22 mouse cellular contexts compared by ENCODE assay signal in the genomic region with DNA sequence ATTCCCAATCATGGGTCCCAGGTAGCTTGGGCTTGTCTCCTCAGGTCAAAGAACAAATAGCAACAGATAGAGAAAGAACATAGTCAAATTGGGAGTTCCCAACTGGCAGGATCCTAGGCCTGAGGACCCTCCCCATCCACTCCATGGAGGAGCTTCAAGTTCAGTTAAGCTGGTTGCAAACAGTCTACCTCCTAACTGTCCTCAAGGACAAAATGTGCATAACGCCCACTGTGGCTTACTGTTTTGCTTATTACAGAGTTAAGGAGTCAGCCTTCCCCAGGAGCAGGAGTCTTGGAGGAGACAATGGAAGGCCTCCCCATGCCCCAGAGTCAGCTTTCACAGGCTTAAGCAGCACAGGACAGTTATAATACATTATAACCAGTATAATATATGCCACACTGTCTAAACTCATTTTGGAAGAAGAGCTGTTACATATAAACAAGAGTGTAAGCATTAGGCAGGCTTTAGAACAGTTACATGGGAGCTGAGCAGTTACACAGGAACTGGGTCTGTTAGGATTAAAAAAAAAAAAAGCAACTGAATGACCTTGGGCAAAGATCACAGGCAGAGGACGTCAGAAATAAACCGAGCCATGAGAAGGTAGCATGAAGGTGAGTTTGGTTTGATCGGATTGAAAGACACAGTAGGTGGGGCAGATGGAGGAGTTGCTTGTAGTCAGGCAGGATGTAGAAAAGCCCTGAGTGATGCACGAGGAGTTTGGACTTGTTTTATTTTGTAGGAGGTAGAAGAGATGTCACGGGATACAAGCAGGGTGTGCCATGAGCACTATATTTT. TPM values are rescaled to one million over a fixed set of nuclear protein-coding genes. Genes with fewer than 3 reads are reported as not detected.
DNase-seq lines count a peak whose midpoint lies in the region; ATAC-seq and TF ChIP-seq lines count a peak whose summit lies in the region.
"Had no signal": no experiment of that assay in that cellular context is flagged by ENCODE, and none has a peak within 500 bp of the region (broad histone marks: within the 10 kb centered on the region; RNA-seq: fewer than 3 reads in every experiment).

No protein-coding gene starts in this region.

- WGBS in kidney, embryonic 15.5 days: 64% methylated on average over 6 of the region's 6 CpGs
- 60% methylated on average over 6 of the region's 6 CpGs for WGBS in midbrain, postnatal 0 days

- H3K4me1 ChIP-seq in kidney, embryonic 15.5 days: peaks cover 61% of the 10 kb centered on the region
- H3K4me1 ChIP-seq in midbrain, postnatal 0 days (ENCODE audit: insufficient read depth, low read length): peaks cover 13% of the 10 kb centered on the region; the same call in 1 of the 2 replicates

- no peak for TF ChIP-seq CTCF in midbrain, postnatal 0 days (IDR thresholded peaks at IDR 0.05)

- 0 out of 2 replicates have a peak overlapping the region, but pooled peaks have one; percentile 81 for H3K4me2 ChIP-seq in kidney, embryonic 15.5 days
- 0 out of 2 replicates have a peak overlapping the region, but pooled peaks have one; percentile 91 for H3K4me2 ChIP-seq in midbrain, postnatal 0 days (ENCODE audit: low read depth, low read length, poor library complexity, severe bottlenecking)
- H3K4me2 ChIP-seq: embryonic facial prominence, embryonic 15.5 days; limb, embryonic 15.5 days; liver, embryonic 15.5 days had no signal

- H3K36me3 ChIP-seq in kidney, embryonic 15.5 days: no peaks in the 10 kb centered on the region
- H3K36me3 ChIP-seq in midbrain, postnatal 0 days (ENCODE audit: insufficient read depth, low read length): no peaks in the 10 kb centered on the region
- H3K36me3 ChIP-seq: embryonic facial prominence, embryonic 15.5 days; limb, embryonic 15.5 days; liver, embryonic 15.5 days; neural tube, embryonic 13.5 days had no signal

- H3K27me3 ChIP-seq in kidney, embryonic 15.5 days: no peaks in the 10 kb centered on the region
- H3K27me3 ChIP-seq in midbrain, postnatal 0 days (ENCODE audit: insufficient read depth, low read length): no peaks in the 10 kb centered on the region
- H3K27me3 ChIP-seq: CH12.LX; embryonic facial prominence, embryonic 15.5 days; neural tube, embryonic 13.5 days had no signal

- H3K27ac ChIP-seq in kidney, embryonic 15.5 days: 0 out of 2 replicates have a peak overlapping the region, but pooled peaks have one; percentile 9
- no peak overlapping the region for H3K27ac ChIP-seq in midbrain, postnatal 0 days (ENCODE audit: low read depth, low read length)
- H3K27ac ChIP-seq: embryonic facial prominence, embryonic 15.5 days; limb, embryonic 15.5 days; liver, embryonic 15.5 days had no signal

- no peaks in the 10 kb centered on the region for H3K9me3 ChIP-seq in kidney, embryonic 15.5 days (replicated peaks)
- H3K9me3 ChIP-seq in midbrain, postnatal 0 days (ENCODE audit: low read length): no peaks in the 10 kb centered on the region
- H3K9me3 ChIP-seq: embryonic facial prominence, embryonic 15.5 days; limb, embryonic 15.5 days; liver, embryonic 15.5 days; neural tube, embryonic 13.5 days had no signal

- H3K4me3 ChIP-seq in kidney, embryonic 15.5 days (replicated peaks): no peak overlapping the region
- no peak overlapping the region for H3K4me3 ChIP-seq in midbrain, postnatal 0 days (ENCODE audit: low read depth, low read length)
- H3K4me3 ChIP-seq: embryonic facial prominence, embryonic 15.5 days; layer of hippocampus, adult 2 months; limb, embryonic 15.5 days; liver, embryonic 15.5 days; neural tube, embryonic 13.5 days had no signal

- H3K9ac ChIP-seq in kidney, embryonic 15.5 days: no peak overlapping the region
- no peak overlapping the region for H3K9ac ChIP-seq in midbrain, postnatal 0 days (replicated peaks; ENCODE audit: low read length, poor library complexity, severe bottlenecking)
- H3K9ac ChIP-seq: embryonic facial prominence, embryonic 15.5 days; limb, embryonic 15.5 days; liver, embryonic 15.5 days had no signal

- DNase-seq in heart, adult 11 months: peak; percentile 33
- no peak for DNase-seq in heart, adult 8-10 months (ENCODE audit: low spot score)
- DNase-seq in kidney, adult 8-10 months: no peak
- peak; percentile 69 for DNase-seq in ZHBTc4 (ENCODE audit: low read depth, low spot score)
- no peak for DNase-seq in midbrain, postnatal 0 days (ENCODE audit: low spot score)
- no peak for DNase-seq in lung, postnatal 14 days
- no peak for DNase-seq in lung, postnatal 10 days
- DNase-seq: cerebellum, adult 11-12 months; embryo, embryonic 11 days; gastrocnemius, postnatal 36 days; heart, postnatal 4 days; kidney, postnatal 10 days; thymus, postnatal 25 days had no signal

- no peak for ATAC-seq in kidney, embryonic 15.5 days (replicated peaks; ENCODE audit: low FRiP score)
- ATAC-seq in midbrain, postnatal 0 days (ENCODE audit: low FRiP score): no peak
- ATAC-seq: activated CD4-positive, CD25-positive, alpha-beta regulatory T cell, adult 4 months; forebrain, embryonic 14.5 days had no signal

RNA-seq across cellular contexts. Expression of a gene that starts 3.5 kb away (rescaled TPM):
- total RNA-seq in heart, adult 8-10 months (2022): 10 to 100 TPM; 15.8 to 22.8 (median 19.3) TPM
- polyA plus RNA-seq in kidney, embryonic 15.5 days (2015; fragmentation: Nextera tagmentation; extraction: Ambion mirVana): 31.9 and 33.4 TPM in 2 replicates
- 30.3 and 36.4 TPM in 2 replicates for total RNA-seq in midbrain, postnatal 0 days (2014; rRNA removed)
- polyA plus RNA-seq in midbrain, postnatal 0 days (2015; fragmentation: Nextera tagmentation; extraction: Ambion mirVana): 26.0 and 27.0 TPM in 2 replicates
- total RNA-seq: CH12.LX had no signal
- polyA plus RNA-seq: activated CD4-positive, CD25-positive, alpha-beta regulatory T cell, adult 4 months had no signal

RNA-seq across cellular contexts. Expression of a gene that starts 41.7 kb away (rescaled TPM):
- 10 to 100 TPM in 2 of 4 experiments, 1 to 10 TPM in 2; 7.1 to 12.0 (median 9.5) TPM for total RNA-seq in heart, adult 8-10 months (2022)
- polyA plus RNA-seq in kidney, embryonic 15.5 days (2015; fragmentation: Nextera tagmentation; extraction: Ambion mirVana): 53.8 and 57.1 TPM in 2 replicates
- total RNA-seq in midbrain, postnatal 0 days (2014; rRNA removed): 320 and 385 TPM in 2 replicates
- 217 and 228 TPM in 2 replicates for polyA plus RNA-seq in midbrain, postnatal 0 days (2015; fragmentation: Nextera tagmentation; extraction: Ambion mirVana)
- polyA plus RNA-seq: activated CD4-positive, CD25-positive, alpha-beta regulatory T cell, adult 4 months had no signal

Comparison
In these comparisons a context has a peak if more than half of its experiments do, and no peak if none do; other contexts are left out.
1. DNase-seq: peak in heart, adult 11 months (single experiment) and ZHBTc4 (single experiment); none in heart, adult 8-10 months (single experiment), kidney, adult 8-10 months (0 of 2), midbrain, postnatal 0 days (single experiment), lung, postnatal 14 days (single experiment) and lung, postnatal 10 days (single experiment).
2. RNA of a gene that starts 41.7 kb away (total RNA-seq): 320 to 385 TPM in midbrain, postnatal 0 days; 7.1 to 12.0 TPM in heart, adult 8-10 months; every median in the first group is over 10 times any median in the second.